Mouse (Mus musculus) limb, embryonic 15.5 days (tissue): ENCODE measurements at regions not wholly inside any gene's neighbourhood (a gene's known extent, or its start where the extent isn't known, plus 50 kb on each side); places are given as distances from the start of the nearest gene placed in this dataset.

Source experiments
- ATAC-seq: fragments of 200-750 bp; cut with Nextera tagmentation; 2 replicates; pipeline ENCODE4 v1.8.0; 2017; ENCODE audit warnings: low read depth, moderate TSS enrichment; ENCODE audit not compliant: insufficient number of reproducible peaks, low FRiP score, low TSS enrichment
- H3K27ac ChIP-seq: fragments of 300-500 bp; sonication (generic); 2 replicates; pipeline ENCODE4 v1.5.1; 2015; ENCODE audit warnings: moderate library complexity, mild to moderate bottlenecking, inconsistent platforms
- H3K27me3 ChIP-seq: fragments of 300-500 bp; sonication (generic); 2 replicates; pipeline ENCODE4 v1.6.1; 2015; ENCODE audit warnings: inconsistent platforms
- H3K36me3 ChIP-seq: fragments of 300-500 bp; sonication (generic); 2 replicates; pipeline ENCODE4 v1.6.1; 2015; ENCODE audit warnings: inconsistent platforms
- H3K4me1 ChIP-seq: fragments of 300-500 bp; sonication (generic); 2 replicates; pipeline ENCODE4 v1.6.1; 2015; ENCODE audit warnings: inconsistent platforms
- H3K4me2 ChIP-seq: fragments of 300-500 bp; sonication (generic); 2 replicates; pipeline ENCODE4 v1.6.1; 2015; ENCODE audit warnings: mild to moderate bottlenecking, inconsistent platforms
- H3K4me3 ChIP-seq: fragments of 300-500 bp; sonication (generic); 2 replicates; pipeline ENCODE4 v1.5.1; 2015; ENCODE audit warnings: mild to moderate bottlenecking, inconsistent platforms
- H3K9ac ChIP-seq: fragments of 300-500 bp; sonication (generic); 2 replicates; pipeline ENCODE4 v1.6.1; 2015; ENCODE audit warnings: inconsistent platforms
- H3K9me3 ChIP-seq: fragments of 300-500 bp; sonication (generic); 2 replicates; pipeline ENCODE4 v1.6.1; 2016; ENCODE audit warnings: inconsistent platforms
- WGBS: fragments of 180-500 bp; shearing (Covaris S2); methylation state at CpG from one replicate; pipeline ENCODE4 v1.1.7; 2015; 5-methylcytosine and 5-hydroxymethylcytosine counted together

GRCm38 (mm10) chr10:45811882-45812281, 234.3 kb downstream of the Hace1 start:
- Histone ChIP-seq H3K36me3 (no peaks in the 10 kb centered on the region), H3K27me3 (no peaks in the 10 kb centered on the region), H3K27ac (no peak overlapping the region), H3K9ac (no peak overlapping the region), H3K4me2 (no peak overlapping the region), H3K4me3 (no peak overlapping the region), H3K4me1 (peaks cover 17% of the 10 kb centered on the region), H3K9me3 (no peaks in the 10 kb centered on the region)
- 51% methylated on average over 6 of the region's 6 CpGs for WGBS
- ATAC-seq: no peak

GRCm38 (mm10) chr10:45813804-45814203, 236.2 kb downstream of the Hace1 start:
- Histone ChIP-seq H3K9ac (no peak overlapping the region), H3K9me3 (no peaks in the 10 kb centered on the region), H3K4me1 (peaks cover 6% of the 10 kb centered on the region; the same call in 1 of the 2 replicates), H3K4me2 (no peak overlapping the region), H3K27ac (no peak overlapping the region), H3K27me3 (no peaks in the 10 kb centered on the region), H3K36me3 (no peaks in the 10 kb centered on the region), H3K4me3 (no peak overlapping the region)
- 20% methylated on average over 2 of the region's 2 CpGs for WGBS
- ATAC-seq: no peak

GRCm38 (mm10) chr10:45816679-45817078, 239.1 kb downstream of the Hace1 start:
- Histone ChIP-seq H3K27ac (no peak overlapping the region), H3K9ac (no peak overlapping the region), H3K4me1 (peaks cover 6% of the 10 kb centered on the region; the same call in 1 of the 2 replicates), H3K4me2 (no peak overlapping the region), H3K9me3 (no peaks in the 10 kb centered on the region), H3K4me3 (no peak overlapping the region), H3K27me3 (no peaks in the 10 kb centered on the region), H3K36me3 (no peaks in the 10 kb centered on the region)
- 93% methylated on average over 4 of the region's 4 CpGs for WGBS
- ATAC-seq: no peak

- no peaks in the 10 kb centered on the region for H3K27me3 ChIP-seq
- no peaks in the 10 kb centered on the region for H3K36me3 ChIP-seq
- H3K4me2 ChIP-seq: no peak overlapping the region
- no peaks in the 10 kb centered on the region for H3K4me1 ChIP-seq
- H3K27ac ChIP-seq: no peak overlapping the region; the same call in 1 of the 2 replicates
- ATAC-seq: no peak
- H3K4me3 ChIP-seq: no peak overlapping the region
- H3K9me3 ChIP-seq: no peaks in the 10 kb centered on the region
- H3K9ac ChIP-seq: no peak overlapping the region
- 41% methylated on average over 8 of the region's 8 CpGs for WGBS
Measured at GRCm38 (mm10) chr10:45820986-45821655, 243.5 kb downstream of the Hace1 start.

GRCm38 (mm10) chr10:45822251-45822650, 244.6 kb downstream of the Hace1 start:
- no peak for ATAC-seq
- H3K9ac ChIP-seq: no peak overlapping the region
- no peak overlapping the region for H3K27ac ChIP-seq
- 86% methylated on average over 1 of the region's 1 CpGs for WGBS
- H3K27me3 ChIP-seq: no peaks in the 10 kb centered on the region
- no peaks in the 10 kb centered on the region for H3K4me1 ChIP-seq
- H3K36me3 ChIP-seq: no peaks in the 10 kb centered on the region
- H3K4me3 ChIP-seq: no peak overlapping the region
- no peaks in the 10 kb centered on the region for H3K9me3 ChIP-seq
- H3K4me2 ChIP-seq: no peak overlapping the region

- Histone ChIP-seq H3K4me3 (no peak overlapping the region), H3K4me2 (no peak overlapping the region), H3K27me3 (no peaks in the 10 kb centered on the region), H3K36me3 (no peaks in the 10 kb centered on the region), H3K9ac (no peak overlapping the region), H3K27ac (no peak overlapping the region), H3K4me1 (no peaks in the 10 kb centered on the region), H3K9me3 (no peaks in the 10 kb centered on the region)
- WGBS: 63% methylated on average over 2 of the region's 2 CpGs
- no peak for ATAC-seq
Measured at GRCm38 (mm10) chr10:45823612-45824011, 246.0 kb downstream of the Hace1 start.

- Histone ChIP-seq H3K9ac (no peak overlapping the region), H3K27me3 (no peaks in the 10 kb centered on the region), H3K4me1 (no peaks in the 10 kb centered on the region), H3K4me3 (no peak overlapping the region), H3K4me2 (no peak overlapping the region), H3K27ac (no peak overlapping the region), H3K36me3 (no peaks in the 10 kb centered on the region), H3K9me3 (no peaks in the 10 kb centered on the region)
- ATAC-seq: no peak
- WGBS: 83% methylated on average over 2 of the region's 2 CpGs
Measured at GRCm38 (mm10) chr10:45848654-45849053, 271.0 kb downstream of the Hace1 start.

- ATAC-seq: no peak
- H3K4me2 ChIP-seq: no peak overlapping the region
- WGBS: 84% methylated on average over 1 of the region's 1 CpGs
- no peaks in the 10 kb centered on the region for H3K36me3 ChIP-seq
- no peak overlapping the region for H3K4me3 ChIP-seq
- H3K27me3 ChIP-seq: no peaks in the 10 kb centered on the region
- H3K9me3 ChIP-seq: no peaks in the 10 kb centered on the region
- H3K4me1 ChIP-seq: no peaks in the 10 kb centered on the region
- H3K9ac ChIP-seq: no peak overlapping the region
- H3K27ac ChIP-seq: no peak overlapping the region
Measured at GRCm38 (mm10) chr10:45849841-45850240, 272.2 kb downstream of the Hace1 start.

- H3K27ac ChIP-seq: no peak overlapping the region
- H3K4me3 ChIP-seq: no peak overlapping the region
- 41% methylated on average over 6 of the region's 6 CpGs for WGBS
- H3K4me2 ChIP-seq: no peak overlapping the region
- ATAC-seq: no peak
- no peaks in the 10 kb centered on the region for H3K4me1 ChIP-seq
- no peaks in the 10 kb centered on the region for H3K36me3 ChIP-seq
- H3K9me3 ChIP-seq: no peaks in the 10 kb centered on the region
- H3K27me3 ChIP-seq: no peaks in the 10 kb centered on the region
- no peak overlapping the region for H3K9ac ChIP-seq
Measured at GRCm38 (mm10) chr10:45850625-45851024, 273.0 kb downstream of the Hace1 start.

GRCm38 (mm10) chr10:45852688-45853087, 275.1 kb downstream of the Hace1 start:
- Histone ChIP-seq H3K27ac (no peak overlapping the region), H3K36me3 (no peaks in the 10 kb centered on the region), H3K9me3 (no peaks in the 10 kb centered on the region), H3K4me2 (no peak overlapping the region), H3K4me3 (no peak overlapping the region), H3K9ac (no peak overlapping the region), H3K27me3 (no peaks in the 10 kb centered on the region), H3K4me1 (no peaks in the 10 kb centered on the region)
- WGBS: 67% methylated on average over 5 of the region's 5 CpGs
- ATAC-seq: no peak

GRCm38 (mm10) chr10:45855514-45855913, 277.9 kb downstream of the Hace1 start:
- Histone ChIP-seq H3K4me1 (no peaks in the 10 kb centered on the region), H3K9me3 (no peaks in the 10 kb centered on the region), H3K36me3 (no peaks in the 10 kb centered on the region), H3K4me2 (no peak overlapping the region), H3K27me3 (no peaks in the 10 kb centered on the region), H3K9ac (no peak overlapping the region), H3K27ac (no peak overlapping the region), H3K4me3 (no peak overlapping the region)
- no peak for ATAC-seq
- 58% methylated on average over 3 of the region's 3 CpGs for WGBS

GRCm38 (mm10) chr10:45859137-45859536, 281.5 kb downstream of the Hace1 start:
- no peak for ATAC-seq

GRCm38 (mm10) chr10:45859909-45860308, 282.3 kb downstream of the Hace1 start:
- H3K27ac ChIP-seq: no peak overlapping the region
- ATAC-seq: no peak
- H3K27me3 ChIP-seq: no peaks in the 10 kb centered on the region
- no peaks in the 10 kb centered on the region for H3K9me3 ChIP-seq
- H3K36me3 ChIP-seq: no peaks in the 10 kb centered on the region
- H3K9ac ChIP-seq: no peak overlapping the region
- 36% methylated on average over 4 of the region's 4 CpGs for whole genome bisulfite sequencing
- no peak overlapping the region for H3K4me2 ChIP-seq
- no peak overlapping the region for H3K4me3 ChIP-seq
- H3K4me1 ChIP-seq: no peaks in the 10 kb centered on the region

More at GRCm38 (mm10) chr10:45859137-45859536, 281.5 kb downstream of the Hace1 start:
- WGBS: 66% methylated on average over 3 of the region's 3 CpGs
- Histone ChIP-seq H3K9ac (no peak overlapping the region), H3K27ac (no peak overlapping the region), H3K4me2 (no peak overlapping the region), H3K9me3 (no peaks in the 10 kb centered on the region), H3K4me3 (no peak overlapping the region), H3K27me3 (no peaks in the 10 kb centered on the region), H3K4me1 (no peaks in the 10 kb centered on the region), H3K36me3 (no peaks in the 10 kb centered on the region)
